Mouse (Mus musculus) heart, adult 2 months (tissue): ENCODE results near the gene Dram1. TPM values are rescaled to one million over a fixed set of nuclear protein-coding genes. Genes with fewer than 3 reads are reported as not detected.

Experiments used
- DNase-seq, 2 experiments: peaks; one replicate each; pipeline ENCODE4 v3.0.0; 2021
- H3K27ac ChIP-seq: fragments of 200-600 bp; 2 replicates; pipeline ENCODE4 v1.8.1; 2022
- H3K27me3 ChIP-seq: fragments of 200-500 bp; 2 replicates; pipeline ENCODE4 v1.6.1; 2012; ENCODE audit warnings: mild to moderate bottlenecking, low read length, inconsistent platforms, mixed read lengths; ENCODE audit not compliant: control insufficient read depth, insufficient read depth
- H3K36me3 ChIP-seq: fragments of 200-500 bp; 2 replicates; pipeline ENCODE4 v1.6.1; 2012; ENCODE audit warnings: low read length, inconsistent platforms; ENCODE audit not compliant: control insufficient read depth, insufficient read depth
- H3K4me1 ChIP-seq: fragments of 200-500 bp; 2 replicates; pipeline ENCODE4 v1.6.1; 2011; ENCODE audit warnings: low read length; ENCODE audit not compliant: control insufficient read depth, insufficient read depth
- H3K4me3 ChIP-seq: fragments of 200-600 bp; 2 replicates; pipeline ENCODE4 v1.8.1; 2022
- H3K79me2 ChIP-seq: fragments of 200-500 bp; replicated peaks from 2 replicates; pipeline ENCODE4 v1.6.1; 2012; ENCODE audit warnings: mild to moderate bottlenecking, inconsistent platforms, low read length, moderate library complexity, mixed read lengths; ENCODE audit not compliant: control insufficient read depth, insufficient read depth
- H3K9ac ChIP-seq: fragments of 200-500 bp; 2 replicates; pipeline ENCODE4 v1.6.1; 2012; ENCODE audit warnings: low read depth, mild to moderate bottlenecking, control low read depth, inconsistent platforms, low read length, mixed read lengths
- CTCF ChIP-seq: fragments of 200-600 bp; IDR thresholded peaks from 2 replicates; pipeline ENCODE4 v1.8.1; 2022; ENCODE audit warnings: antibody characterized with exemption, mild to moderate bottlenecking, moderate library complexity
- EP300 ChIP-seq: fragments of 200-500 bp; IDR thresholded peaks from 2 replicates; pipeline ENCODE4 v1.6.1; 2011; ENCODE audit warnings: low read depth, low read length, control low read depth; ENCODE audit not compliant: insufficient read depth
- POLR2A ChIP-seq: fragments of 200-500 bp; IDR thresholded peaks from 2 replicates; pipeline ENCODE4 v1.6.1; 2011; ENCODE audit warnings: mild to moderate bottlenecking, low read depth, low read length, control low read depth; ENCODE audit not compliant: insufficient read depth
- WGBS: fragments of 180-500 bp; shearing (Covaris S2); methylation state at CpG from one replicate; pipeline ENCODE4 v1.1.7; 2018; 5-methylcytosine and 5-hydroxymethylcytosine counted together
- intact Hi-C: fragments of 180-260 bp; cut with DNase I; formaldehyde crosslinking; loops from one replicate; pipeline ENCODE4 v1.15.1; 2025
- long read RNA-seq: library from polyadenylated mRNA; stranded (forward); transcript quantifications from one replicate; pipeline ENCODE4 v2.0.0, GENCODE M21; 2021
- polyA plus RNA-seq: library from polyadenylated mRNA; depleted of rRNA; stranded (reverse); fragments of >200 nt; gene quantifications from 2 replicates; pipeline ENCODE4 v1.2.3, GENCODE M21; 2012; rRNA removed
- total RNA-seq, 2 experiments: library from RNA; stranded (reverse); gene quantifications; 2 replicates each; pipeline ENCODE4 v1.2.3; 2021

The Dram1 gene
- 1 to 10 TPM; 3.7 to 4.5 TPM for total RNA-seq
- polyA plus RNA-seq: 6.8 and 7.6 TPM in 2 replicates
- long read RNA-seq, transcript Dram1-201 (7 exons, 2,807 nt): major isoform, 6 of 7 reads
- long read RNA-seq, partial matches to known transcripts: 0 of 7 reads
- long read RNA-seq, other reads (novel, unspliced or antisense): 1 of 7 reads

- peak; percentile 25; the same call in 1 of the 2 replicates for TF ChIP-seq POLR2A
- peak; percentile 93 for TF ChIP-seq CTCF
- 0 out of 2 replicates have a peak, but pooled peaks have one; percentile 17 for TF ChIP-seq EP300
- peaks cover 7% of the 10 kb centered on the region for H3K4me1 ChIP-seq
- H3K79me2 ChIP-seq: no peaks in the 10 kb centered on the region
- no peaks in the 10 kb centered on the region for H3K27me3 ChIP-seq
- no peaks in the 10 kb centered on the region for H3K36me3 ChIP-seq
- H3K9ac ChIP-seq: peak within 1 kb of the TSS; percentile 78
- H3K27ac ChIP-seq: peak within 1 kb of the TSS; percentile 86
- intact Hi-C loops: loop anchor here (2.0 to 5.0 kb wide), 3 partner anchors 123 to 352 kb away; partner anchors contain the start of genes Arl1 and Chpt1
- DNase-seq: peak; percentile 93 to 99
- peak within 1 kb of the TSS; percentile 73 for H3K4me3 ChIP-seq
- WGBS: under 1% methylated on average over 85 of the region's 87 CpGs
These were observed at the start of gene Dram1, which contains the start of gene Gnptab for GRCm38 (mm10) chr10:88379013-88379885. Gene Dram1, minus strand, starts transcription at chr10:88379080. Gene Gnptab, plus strand, starts transcription at chr10:88379132.

- Histone ChIP-seq H3K79me2 (no peaks in the 10 kb centered on the region), H3K9ac (no peak overlapping the region), H3K4me3 (no peak overlapping the region), H3K36me3 (no peaks in the 10 kb centered on the region), H3K27me3 (no peaks in the 10 kb centered on the region), H3K27ac (no peak overlapping the region), H3K4me1 (no peaks in the 10 kb centered on the region)
- 87% methylated on average over 6 of the region's 6 CpGs for WGBS
- no peak for DNase-seq
- no peak for TF ChIP-seq POLR2A
- no peak for TF ChIP-seq EP300
- TF ChIP-seq CTCF: no peak
- intact Hi-C loops: no loop called here
These were observed 49.1 kb upstream of the Dram1 start for GRCm38 (mm10) chr10:88427998-88428397.

- 49% methylated on average over 5 of the region's 5 CpGs for WGBS
- Histone ChIP-seq H3K36me3 (no peaks in the 10 kb centered on the region), H3K4me1 (no peaks in the 10 kb centered on the region), H3K27me3 (no peaks in the 10 kb centered on the region), H3K27ac (no peak overlapping the region), H3K9ac (no peak overlapping the region), H3K79me2 (no peaks in the 10 kb centered on the region), H3K4me3 (no peak overlapping the region)
- DNase-seq: no peak
- intact Hi-C loops: loop anchor here (1.0 kb wide), 1 partner anchor 50 kb away; no protein-coding TSS in a partner anchor
- TF ChIP-seq CTCF (no peak), EP300 (no peak), POLR2A (no peak)
These were observed 48.0 kb upstream of the Dram1 start for GRCm38 (mm10) chr10:88426896-88427295.

GRCm38 (mm10) chr10:88426158-88426816, 47.4 kb upstream of the Dram1 start:
- TF ChIP-seq EP300 (no peak), CTCF (peak; percentile 93), POLR2A (no peak)
- Histone ChIP-seq H3K4me1 (no peaks in the 10 kb centered on the region), H3K4me3 (no peak overlapping the region), H3K79me2 (no peaks in the 10 kb centered on the region), H3K9ac (no peak overlapping the region), H3K27me3 (no peaks in the 10 kb centered on the region), H3K36me3 (no peaks in the 10 kb centered on the region), H3K27ac (no peak overlapping the region)
- 94% methylated on average over 2 of the region's 2 CpGs for WGBS
- intact Hi-C loops: loop anchor here (1.0 kb wide), 1 partner anchor 49 kb away; no protein-coding TSS in a partner anchor
- peak in 1 of 2 experiments; percentile 27 for DNase-seq

DNA sequence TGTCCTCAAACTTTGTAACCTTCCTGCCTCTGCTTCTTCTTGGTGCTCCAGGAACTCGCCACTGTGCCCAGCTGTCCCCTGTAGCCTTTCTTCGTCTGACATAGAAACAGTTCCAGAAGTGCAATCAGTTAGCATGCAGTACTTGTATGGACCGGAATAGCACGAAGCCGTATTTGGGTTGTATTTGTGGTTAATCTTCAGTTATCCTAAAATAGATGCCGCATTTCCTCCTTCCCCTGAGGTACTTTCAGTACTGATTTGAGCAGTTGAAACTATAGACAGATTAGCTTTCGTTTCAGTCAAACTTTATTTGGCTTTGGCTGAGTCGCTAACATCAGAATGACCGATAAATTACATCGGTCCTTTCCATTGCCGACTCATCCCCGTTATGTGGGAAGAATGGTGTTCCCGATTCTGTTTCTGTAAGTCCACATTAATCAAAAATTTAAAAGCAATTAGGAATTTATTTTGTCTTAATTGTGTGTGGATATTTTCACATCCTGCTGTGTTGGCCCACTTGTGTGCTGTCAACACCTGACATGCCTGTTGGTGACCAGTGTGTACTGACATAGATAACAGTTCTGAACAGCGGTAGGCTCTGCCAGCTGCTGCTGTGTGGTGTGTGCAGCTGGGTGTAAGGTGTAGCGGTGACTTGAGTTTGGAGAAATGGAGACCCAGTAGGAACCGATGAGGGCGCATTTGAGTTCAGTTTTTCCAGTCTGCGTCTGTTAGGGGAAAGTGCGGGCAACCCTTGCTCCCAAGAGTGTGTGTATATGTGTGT, 42.0 kb upstream of the Dram1 start:
- DNase-seq: no peak
- Histone ChIP-seq H3K4me1 (peaks cover 1% of the 10 kb centered on the region), H3K36me3 (no peaks in the 10 kb centered on the region), H3K4me3 (no peak overlapping the region), H3K79me2 (no peaks in the 10 kb centered on the region), H3K9ac (0 out of 2 replicates have a peak overlapping the region, but pooled peaks have one; percentile 42), H3K27ac (peak overlapping the region; percentile 28; the same call in 1 of the 2 replicates), H3K27me3 (no peaks in the 10 kb centered on the region)
- WGBS: 57% methylated on average over 19 of the region's 19 CpGs
- TF ChIP-seq EP300: no peak
- no peak for TF ChIP-seq POLR2A
- no peak for TF ChIP-seq CTCF
- intact Hi-C loops: no loop called here
